Mouse (Mus musculus) mature B cell (primary cell): ENCODE measurements around the gene Zfp428.

Experiments
- in situ Hi-C: fragments of 300-500 bp; cut with MboI; formaldehyde crosslinking; loops from 2 replicates; pipeline ENCODE4 v1.14.3; 2019

The Zfp428 gene

DNA sequence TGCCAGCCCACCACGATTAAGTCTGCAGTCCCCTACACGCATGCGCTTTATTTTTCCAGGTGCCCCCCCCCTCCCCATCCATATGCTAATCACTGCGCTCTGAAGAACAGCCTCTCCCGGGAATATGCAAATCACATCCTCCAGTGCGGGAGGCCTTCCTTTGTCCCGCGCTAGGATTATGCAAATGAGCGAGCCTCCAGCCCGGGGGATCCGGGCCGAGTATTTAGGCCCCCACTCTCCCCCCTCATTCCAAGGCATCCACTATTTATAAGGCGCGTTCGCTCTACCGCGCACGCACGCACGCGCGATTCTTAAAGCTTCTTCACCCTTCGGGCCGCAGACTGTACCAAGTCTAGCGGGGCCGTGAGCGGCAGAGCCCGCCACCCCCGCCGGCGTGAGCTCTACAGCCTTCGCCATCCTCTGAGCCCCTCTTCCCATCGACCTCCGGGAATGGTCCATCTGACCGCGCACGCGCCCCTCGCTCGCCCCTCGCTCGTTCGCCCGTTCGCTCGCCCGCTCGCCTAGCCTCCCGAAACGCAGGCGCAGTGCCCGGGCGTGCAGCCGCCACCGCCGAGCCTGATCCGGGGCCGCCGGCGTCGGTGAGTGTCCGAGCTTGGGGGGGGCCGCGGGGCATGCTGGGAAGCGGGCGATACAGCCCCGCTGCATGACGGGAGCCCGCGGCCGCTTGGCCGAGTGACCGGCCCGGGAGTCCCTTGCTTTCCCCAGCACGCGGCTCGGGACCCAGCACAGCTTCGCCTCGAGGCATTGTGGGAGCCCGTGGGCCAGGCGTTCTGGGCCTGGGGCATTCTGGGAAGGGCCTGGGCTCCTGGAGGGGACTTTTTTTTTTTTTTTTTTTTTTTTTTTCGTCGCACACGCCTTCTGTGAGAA is at the start of gene Zfp428:
Gene Zfp428, plus strand, starts transcription at position 169 of the 888 bp plus-strand sequence.
- in situ Hi-C loops: no loop called here

DNA sequence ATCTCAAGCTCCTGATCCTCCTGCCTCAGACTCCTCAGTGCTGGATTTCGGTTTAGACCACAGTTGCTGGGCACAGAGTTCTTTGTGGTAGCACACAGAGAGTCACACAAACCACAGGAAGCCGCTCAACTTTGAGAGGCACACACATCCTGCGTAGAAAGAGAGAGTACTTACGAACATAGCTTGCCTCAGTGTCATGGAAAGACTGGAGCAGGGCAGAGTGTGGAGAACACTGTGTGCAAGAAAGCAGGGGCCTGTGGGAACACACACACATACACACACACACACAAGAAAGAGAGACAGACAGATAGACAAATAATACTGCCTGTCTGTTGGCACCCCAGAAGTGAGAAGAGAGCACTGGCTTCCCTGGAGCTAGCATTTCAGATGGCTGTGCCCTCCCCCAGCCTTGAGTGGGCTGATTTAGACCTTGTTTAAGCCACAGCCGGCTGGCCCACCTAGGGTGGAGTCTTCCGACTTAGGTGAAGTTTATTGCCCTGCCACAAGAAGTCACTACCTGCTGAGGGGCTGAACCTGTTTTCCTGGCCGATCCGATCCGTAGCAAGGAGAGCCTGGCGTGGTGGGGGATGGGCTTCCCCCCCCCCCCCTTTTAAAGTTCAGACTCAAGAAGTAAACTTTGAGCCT is 49.0 kb upstream of the Zfp428 start:
- in situ Hi-C loops: no loop called here

DNA sequence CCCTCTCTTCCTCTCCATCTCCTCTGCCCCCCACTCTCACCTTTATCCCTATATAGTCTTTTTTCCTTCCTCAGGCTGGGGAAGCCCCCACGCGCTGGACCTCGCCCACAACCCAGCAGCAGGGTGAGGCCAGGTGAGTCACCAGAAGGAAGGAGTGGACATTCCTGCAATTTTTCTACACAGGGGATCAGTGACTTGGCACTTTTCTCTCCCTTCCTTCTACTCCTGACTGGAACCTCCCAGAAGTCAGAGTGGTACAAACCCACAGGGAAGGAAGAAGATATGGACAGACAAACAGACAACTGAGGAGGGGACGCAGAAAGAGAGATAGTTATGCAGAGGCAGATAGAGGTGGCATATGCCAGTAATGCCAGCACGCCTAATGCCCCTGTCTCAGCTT is 47.4 kb upstream of the Zfp428 start:
- in situ Hi-C loops: no loop called here

DNA sequence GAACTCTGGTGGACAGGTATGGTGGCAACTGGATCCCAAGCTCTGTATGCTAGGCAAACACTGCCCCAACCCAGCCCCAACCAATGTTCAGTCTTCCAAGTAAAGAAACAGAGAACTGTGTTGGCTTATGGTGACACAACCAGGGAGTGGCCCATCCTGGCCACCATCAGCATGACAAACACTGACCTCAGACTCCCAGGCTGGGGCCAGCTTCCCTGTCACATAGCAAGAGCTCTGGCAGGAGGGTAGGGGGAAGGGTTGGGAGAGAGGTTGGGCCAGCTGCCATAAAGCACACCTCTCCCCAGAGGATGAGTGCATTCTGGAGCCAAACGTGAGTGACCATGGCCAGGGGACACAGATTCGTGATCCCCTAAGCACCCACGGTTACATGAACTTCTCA is 47.0 kb upstream of the Zfp428 start:
- in situ Hi-C loops: no loop called here

DNA sequence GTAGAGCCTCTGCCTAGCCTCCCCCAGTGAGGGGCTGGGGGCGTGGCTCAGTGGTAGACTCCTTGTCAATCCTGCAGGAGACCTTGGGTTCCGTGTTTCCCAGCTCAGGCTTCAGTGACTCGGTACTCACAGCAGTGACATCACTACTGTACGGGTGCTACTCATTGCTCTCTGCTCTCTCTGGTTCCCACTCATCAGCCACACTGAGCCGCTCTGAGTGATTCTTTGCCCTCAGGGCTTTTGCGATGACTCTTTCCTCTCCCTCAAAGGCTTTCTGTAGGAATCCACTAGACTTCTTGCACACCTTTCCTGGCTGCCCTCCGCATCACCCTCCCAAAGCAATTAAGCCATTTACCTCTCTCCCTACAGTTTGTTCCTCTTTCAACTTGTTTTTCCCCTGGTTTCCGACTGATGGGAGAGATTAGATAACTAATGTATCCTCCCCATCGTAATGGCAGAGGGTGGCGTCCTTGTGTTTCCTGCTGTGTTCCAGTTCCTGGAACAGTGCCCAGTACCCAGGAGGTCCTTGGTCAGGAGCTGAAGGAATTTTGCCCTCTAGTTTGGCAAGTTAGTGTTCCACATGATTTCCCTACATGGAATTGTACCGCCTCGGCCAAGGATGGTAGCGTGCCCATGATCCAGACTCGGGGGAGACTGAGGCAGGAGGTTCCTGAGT is 45.3 kb upstream of the Zfp428 start:
- in situ Hi-C loops: no loop called here

DNA sequence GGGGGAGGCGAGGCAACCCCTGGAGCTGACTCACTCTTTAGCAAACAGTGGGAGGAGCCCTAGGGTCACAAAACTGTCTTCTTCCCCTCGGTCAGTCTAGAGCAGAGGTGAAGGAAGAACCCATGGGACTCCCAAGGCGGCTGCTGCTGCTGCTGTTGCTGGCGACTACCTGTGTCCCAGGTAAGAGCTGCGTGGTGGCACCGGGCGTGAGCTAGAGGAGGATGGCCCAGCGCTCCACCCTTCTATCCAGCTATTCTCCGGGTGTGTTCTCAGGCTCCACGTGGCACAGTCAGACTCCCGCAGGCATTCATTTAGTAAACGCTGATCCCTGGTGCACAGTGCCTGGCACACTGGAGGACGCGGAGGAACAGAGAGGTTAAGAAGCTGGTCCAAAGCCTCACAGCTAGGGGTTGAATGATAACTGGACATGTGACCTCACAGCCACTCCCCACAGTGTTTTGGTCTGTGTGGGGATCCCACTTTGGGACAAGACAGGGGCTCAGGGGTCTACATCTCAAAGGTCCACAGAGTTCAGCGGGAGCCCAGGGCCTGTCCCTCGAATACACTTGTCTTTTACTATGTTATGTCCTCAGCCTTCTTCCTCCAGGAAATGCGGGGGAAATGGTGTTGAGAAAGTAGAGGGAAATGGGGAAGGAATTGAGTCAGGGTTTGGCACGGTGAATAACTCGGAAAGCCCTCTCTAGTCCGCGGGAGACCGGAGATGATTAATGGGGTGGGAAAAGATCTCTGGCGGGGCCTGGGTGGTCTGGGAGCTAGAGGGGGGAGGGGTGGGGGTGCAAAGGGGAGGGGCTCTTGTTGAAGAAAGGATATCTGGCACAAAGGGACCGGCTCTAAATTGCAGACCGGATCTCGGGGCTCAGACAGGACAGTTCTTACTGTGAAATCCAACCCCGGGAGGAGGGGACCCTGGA is 44.2 kb upstream of the Zfp428 start, which contains the start of gene Plaur:
Gene Plaur, plus strand, starts transcription at position 97 of the 932 bp plus-strand sequence.
- in situ Hi-C loops: no loop called here

DNA sequence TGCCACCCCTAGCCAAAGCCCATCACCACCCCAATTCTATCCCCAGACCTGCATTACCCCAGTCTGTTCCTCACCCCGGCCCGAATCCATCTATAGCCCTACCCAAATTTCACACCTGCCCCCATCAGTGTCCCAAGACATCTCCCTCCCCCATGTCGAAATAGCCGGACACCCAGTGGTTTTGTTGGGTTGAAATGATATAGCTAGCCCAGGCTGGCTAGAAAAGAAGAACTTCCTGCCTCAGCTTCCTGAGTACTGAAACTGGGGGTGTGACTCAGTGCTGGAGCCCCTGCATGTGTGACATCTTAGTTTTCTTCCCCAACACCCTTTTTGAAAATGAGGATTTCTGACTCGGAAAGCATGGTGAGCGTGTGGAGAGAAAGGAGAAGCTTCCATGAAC is 40.0 kb upstream of the Zfp428 start:
- in situ Hi-C loops: no loop called here

DNA sequence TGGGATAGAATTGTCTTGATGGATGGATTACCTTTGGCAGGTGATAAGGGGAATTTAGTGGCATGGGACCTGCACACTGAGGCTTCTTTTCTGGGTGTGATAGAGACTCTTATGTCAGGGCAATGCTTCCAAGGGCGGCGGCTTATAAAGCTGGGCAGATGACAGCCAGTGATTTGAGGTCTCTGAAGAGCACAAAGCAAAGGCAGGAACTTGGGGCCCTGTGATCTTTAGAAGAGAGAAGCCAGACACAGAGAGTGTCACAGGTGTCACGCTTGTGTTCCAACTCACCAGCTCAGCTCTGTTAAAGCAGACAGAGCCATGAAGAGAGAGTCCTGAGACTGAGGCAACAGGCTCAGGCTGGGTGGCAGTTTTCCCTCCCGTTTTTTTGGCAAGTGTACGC is 38.9 kb upstream of the Zfp428 start:
- in situ Hi-C loops: no loop called here

DNA sequence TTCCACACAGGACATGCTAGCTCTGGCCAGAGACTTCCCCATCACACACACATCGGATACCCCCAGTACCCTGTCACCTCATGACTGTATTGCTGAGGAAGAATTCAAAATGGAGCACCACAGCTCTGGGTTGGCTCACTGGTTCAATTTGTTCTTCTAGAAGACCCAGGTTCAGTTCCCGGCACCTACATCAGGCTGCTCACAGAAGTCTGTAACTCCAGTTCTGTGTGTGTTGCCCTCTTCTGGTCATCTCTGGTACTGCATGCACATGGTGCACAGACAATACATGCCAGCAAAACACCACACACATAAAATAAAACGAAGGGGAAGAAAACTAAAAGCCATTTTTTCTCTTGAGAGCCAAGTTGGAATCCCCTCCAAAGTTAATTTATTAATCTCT is 37.7 kb upstream of the Zfp428 start:
- in situ Hi-C loops: no loop called here

DNA sequence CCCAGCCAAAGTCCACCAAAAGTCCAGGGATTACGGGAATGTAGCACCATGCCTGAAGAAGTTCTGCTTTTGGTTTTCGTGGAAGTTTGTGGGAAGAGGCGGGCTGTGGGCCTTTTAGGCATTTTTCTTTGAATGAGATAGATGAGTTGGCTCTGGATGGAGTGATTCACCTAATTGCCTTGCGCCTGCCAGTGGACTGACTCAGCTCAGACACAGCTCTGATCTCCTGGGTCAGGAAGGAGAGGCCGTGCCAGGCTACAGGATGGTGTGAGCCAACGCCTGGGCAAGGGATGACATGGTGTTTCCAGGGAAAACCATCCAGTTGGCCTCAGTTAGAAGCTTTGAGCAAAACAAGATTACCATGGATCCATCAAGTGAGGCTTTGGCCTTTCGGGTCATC is 36.5 kb upstream of the Zfp428 start:
- in situ Hi-C loops: loop anchor here (5.0 kb wide), 1 partner anchor 33 kb away; no protein-coding TSS in a partner anchor

DNA sequence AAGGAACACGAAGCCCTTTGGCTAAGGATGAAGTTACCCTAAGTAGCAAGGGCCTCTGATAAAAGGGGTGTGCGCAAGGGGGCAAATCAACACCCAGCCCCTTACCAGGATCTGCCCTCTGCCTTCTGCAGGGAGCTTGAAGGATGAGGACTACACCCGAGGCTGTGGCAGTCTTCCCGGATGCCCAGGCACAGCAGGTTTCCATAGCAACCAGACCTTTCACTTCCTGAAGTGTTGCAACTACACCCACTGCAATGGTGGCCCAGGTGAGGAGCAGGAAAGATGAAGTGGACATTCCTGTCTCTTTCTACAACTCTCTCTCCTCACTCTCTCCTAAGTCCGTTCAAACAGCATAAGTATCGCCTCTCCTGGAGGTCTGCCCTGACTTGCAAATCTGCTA is 34.4 kb upstream of the Zfp428 start:
- in situ Hi-C loops: loop anchor here (5.0 kb wide), 1 partner anchor 35 kb away; no protein-coding TSS in a partner anchor

DNA sequence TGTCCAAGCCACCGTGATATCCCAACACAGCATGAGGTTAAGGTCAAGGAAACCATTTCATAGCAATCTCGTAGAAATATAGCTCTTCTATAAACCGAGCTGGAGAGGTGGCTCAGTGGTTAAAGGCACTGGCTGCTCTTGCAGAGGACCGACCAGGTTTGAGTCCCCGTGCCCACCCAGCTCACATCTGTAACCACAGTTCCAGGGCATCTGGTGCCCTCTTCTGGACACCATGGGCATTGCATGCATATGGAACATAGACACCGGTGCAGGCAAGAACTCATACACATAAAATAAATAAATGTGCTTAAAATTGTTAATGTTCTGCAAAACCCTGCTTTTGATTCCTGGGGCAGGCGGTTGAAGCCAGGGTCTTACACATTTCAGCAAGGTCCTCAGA is 33.9 kb upstream of the Zfp428 start:
- in situ Hi-C loops: loop anchor here (5.0 kb wide), 1 partner anchor 36 kb away; no protein-coding TSS in a partner anchor

DNA sequence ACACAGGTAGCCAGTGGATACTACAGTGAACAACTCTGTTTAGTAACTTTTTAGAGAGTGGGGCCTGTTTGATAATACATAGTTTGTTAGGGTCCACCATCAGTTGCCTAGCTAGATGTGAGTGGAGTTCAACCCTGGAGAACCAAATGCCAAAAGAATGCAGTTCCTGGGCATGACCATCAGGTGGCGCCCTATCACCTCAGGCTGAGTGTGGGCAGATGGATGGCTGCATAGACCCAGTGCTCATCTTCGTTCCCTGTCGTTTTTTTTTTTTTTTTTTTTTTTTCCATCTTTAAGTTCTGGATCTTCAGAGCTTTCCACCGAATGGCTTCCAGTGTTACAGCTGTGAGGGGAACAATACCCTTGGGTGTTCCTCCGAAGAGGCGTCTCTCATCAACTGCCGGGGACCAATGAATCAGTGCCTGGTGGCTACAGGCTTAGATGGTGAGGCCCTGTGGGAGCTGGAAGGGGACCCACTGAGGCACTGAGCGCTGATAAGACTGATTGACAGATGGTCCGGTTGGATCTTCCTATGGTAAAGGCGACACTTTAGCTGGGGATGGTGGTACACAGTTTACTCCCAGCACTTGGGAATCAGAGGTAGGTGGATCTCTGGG is 32.8 kb upstream of the Zfp428 start:
- in situ Hi-C loops: loop anchor here (5.0 kb wide), 1 partner anchor 37 kb away; no protein-coding TSS in a partner anchor

DNA sequence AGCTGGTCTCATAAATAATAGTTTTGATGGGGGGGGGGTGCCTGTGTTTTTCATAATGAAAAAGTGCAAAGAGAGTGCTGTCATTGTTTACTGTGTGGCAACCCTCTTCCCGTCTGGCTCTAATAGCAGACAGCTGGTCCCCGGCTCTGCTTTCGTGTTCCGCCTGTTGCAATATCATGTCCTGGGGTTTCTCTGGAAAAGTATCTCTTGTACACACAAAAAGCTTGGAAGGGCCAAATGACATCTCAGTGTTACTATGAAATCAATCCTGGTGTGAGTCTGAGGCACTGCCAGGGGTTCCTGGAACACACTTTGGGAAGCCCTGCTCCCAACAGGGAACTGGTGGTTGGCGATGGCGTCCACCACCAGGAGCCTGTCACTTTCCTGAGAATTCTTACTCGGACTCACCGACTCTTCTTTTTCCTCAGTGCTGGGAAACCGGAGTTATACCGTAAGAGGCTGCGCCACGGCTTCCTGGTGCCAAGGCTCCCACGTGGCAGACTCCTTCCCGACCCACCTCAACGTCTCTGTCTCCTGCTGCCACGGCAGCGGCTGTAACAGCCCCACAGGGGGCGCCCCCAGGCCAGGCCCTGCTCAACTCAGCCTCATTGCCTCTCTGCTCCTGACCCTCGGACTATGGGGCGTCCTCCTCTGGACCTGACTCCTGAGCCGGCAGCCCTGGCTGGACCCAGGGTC is 31.8 kb upstream of the Zfp428 start:
- in situ Hi-C loops: loop anchor here (5.0 kb wide), 1 partner anchor 38 kb away; no protein-coding TSS in a partner anchor

DNA sequence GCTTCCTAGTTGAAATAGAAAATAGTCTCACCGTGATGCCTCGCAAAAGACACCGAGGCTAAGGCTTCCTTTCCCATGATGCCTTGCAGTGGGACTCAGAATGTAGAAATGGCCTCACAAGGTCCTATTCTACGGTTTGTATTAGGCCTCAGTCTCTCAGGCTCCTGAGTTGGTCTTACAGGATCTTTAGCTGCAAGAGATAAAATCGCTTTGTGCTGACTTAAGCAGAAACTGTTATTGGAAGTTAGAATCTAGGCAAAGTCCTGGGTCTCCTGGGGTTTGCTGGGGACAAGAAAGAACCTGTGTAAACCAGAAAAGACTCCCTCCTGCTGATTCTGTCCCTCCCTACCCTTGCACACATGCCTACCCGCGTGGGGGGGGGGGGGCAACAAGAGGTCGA is 30.5 kb upstream of the Zfp428 start:
- in situ Hi-C loops: no loop called here

DNA sequence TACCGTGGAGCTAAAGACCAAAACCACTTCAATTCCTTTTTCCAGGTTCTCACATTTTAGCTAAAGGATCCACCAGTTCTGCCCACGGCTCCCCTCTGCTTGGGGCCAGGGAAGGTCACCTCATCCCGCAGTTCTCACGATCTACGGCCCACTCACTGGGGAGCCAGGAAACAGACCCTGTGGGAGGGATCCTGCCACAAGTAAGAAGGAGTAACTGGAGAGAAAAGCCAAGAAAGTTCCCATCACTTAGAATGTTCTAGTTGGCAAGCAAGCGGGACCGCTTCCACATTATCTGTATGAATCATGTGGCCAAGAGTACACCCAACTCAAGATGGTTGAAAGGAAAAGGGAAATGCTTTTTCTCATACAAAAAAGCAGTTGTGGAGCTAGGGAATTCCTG is 29.9 kb upstream of the Zfp428 start:
- in situ Hi-C loops: no loop called here

DNA sequence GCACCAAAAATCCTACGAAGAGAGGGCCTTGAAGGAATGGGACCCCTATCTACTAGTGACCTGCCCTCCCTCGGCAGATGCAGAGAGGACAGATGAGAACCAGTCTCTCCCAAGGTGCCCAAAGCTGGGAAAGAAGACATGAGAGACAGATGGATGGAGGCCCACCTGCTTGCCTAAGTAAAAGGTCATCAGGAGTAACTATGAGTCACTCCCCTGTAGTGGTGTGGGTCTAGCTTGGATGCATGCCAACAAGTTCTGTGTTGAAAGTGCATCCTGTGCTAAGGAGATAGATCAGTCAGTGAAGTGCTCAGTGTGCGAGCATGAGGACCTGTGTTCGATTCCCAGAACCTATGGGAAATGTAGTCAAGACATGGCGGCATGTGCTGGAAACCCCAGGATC is 27.9 kb upstream of the Zfp428 start:
- in situ Hi-C loops: no loop called here

DNA sequence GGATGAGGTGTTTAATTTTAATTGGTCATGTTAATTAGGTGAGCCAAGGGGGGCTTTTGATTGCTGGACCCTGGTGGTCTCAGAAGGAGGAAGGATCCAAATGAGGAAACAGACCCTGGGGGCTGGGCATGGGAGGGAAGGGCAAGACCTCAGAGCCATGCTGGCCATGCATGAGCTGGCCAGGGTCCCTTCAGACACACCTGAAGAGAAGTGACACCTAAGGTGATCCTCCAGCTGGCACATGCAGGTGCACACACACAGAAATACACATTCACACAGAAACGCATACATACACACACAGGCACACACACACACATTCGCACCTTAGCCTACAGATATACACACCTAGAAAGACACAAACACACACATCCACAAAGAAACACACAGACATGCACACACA is 27.1 kb upstream of the Zfp428 start:
- in situ Hi-C loops: no loop called here

DNA sequence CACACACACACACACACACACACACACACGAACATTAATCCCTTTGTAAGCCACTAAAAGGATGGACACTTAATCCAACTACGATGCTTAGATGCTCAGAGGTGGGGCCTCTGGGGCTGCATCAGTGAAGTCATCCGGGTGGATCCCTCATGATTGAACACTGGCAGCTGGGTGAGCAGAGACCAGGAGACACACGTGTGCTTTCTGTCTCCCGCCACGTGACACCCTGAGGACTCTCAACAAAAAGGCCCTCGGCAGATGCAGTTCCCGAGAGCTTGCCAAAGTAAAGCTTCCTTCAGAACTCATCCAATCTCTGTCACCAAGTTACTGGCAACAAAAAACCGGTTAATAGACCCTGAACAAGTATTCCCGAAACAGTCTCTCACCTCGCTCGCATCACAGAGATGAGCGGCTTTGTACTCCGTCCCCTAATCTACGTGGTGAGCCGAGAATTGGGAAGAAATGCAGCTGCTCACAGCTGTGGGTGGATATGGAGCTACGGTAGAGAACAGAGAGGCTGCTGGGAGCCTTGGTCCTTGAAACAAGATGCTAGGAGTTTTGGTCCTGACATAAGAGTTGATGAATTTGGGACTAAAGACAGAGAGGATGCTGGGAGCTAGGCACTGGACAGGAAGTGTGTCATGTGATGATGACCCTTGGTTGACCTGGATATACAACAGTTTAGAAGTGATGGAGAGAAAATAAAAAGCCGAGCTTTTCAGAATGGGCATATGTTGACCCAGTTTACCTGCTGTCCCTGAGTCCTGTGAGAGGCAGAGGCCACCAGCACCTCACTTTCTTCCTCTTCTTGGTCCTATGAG is 26.5 kb upstream of the Zfp428 start:
- in situ Hi-C loops: no loop called here
